Mouse (Mus musculus) T-helper 1 cell (primary cell): ENCODE measurements around the gene Ms4a5.
"Not testable (repeated sequence)": the region's sequence is repeated elsewhere in the genome, so short reads cannot be mapped to it uniquely, and the experiment has no call there.

Source experiments
- in situ Hi-C: fragments of 300-600 bp; cut with MboI, MseI; formaldehyde crosslinking; loops from one replicate; pipeline ENCODE4 v1.15.1; 2025; ENCODE audit warnings: high pct_unique_total_duplicates

Ms4a5 gene

DNA sequence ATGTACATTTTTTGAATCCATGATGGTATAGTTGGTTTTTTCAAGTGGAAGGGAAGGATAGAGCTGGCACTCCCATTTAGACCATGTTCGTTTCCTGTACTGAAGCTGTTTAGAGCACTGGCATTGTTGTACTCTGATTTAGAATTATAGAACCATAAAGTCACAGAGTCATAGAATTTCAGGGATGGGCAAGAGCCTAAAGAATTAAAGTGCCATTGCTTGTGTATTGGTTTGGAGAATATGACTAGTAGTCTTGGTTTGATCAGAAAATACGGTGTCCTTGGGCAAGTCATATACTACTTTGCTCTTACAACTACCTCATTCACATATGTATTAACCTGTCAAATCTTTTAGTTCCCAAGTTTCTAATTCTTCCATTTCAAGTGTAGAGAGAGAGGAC, at the start of gene Ms4a5:
Ms4a5 (minus strand) TSS at position 101 of the 400 bp plus-strand sequence.
- in situ Hi-C loops, result no loop called here

DNA sequence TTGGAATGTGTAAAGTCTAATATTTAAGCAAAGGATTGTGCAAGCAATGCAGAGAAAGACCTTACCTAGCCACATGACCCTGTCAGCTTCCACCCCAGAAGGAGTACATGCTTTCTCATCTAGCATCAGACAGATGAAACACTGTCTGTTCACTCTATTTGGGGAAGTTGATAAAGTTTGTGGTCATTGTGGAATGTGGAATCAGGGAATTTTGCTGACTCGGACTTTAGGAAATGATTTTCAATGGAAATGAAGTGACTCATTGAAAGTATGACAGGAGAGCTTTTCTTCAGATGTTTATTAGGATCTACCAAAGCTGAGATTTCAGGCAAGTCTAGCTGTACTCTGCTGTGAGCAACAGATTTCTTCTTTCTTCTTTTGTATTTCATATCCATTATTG, 37.5 kb upstream of the Ms4a5 start:
- in situ Hi-C loops, result loop anchor here (25.0 kb wide), 1 partner anchor 659 kb away; no protein-coding TSS in a partner anchor

DNA sequence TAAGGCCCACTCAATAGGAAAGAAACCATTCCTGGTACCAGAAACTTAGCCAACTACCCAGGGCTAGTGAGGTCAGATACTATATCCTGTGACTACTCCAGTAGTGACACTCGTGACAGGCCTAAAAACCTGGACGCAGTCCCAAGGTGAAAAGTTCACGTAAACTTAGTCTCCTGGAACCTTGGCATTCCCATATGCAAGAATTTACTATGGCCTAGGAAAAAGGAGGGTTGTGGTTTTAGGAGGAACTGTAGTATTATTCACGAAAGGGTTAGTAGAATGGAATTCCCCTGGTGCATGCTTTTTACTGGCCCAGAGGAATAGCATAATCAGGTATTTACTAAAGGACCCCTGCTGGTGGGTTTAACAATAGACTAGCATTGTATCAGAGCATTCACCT, 33.1 kb upstream of the Ms4a5 start:
- in situ Hi-C loops, result loop anchor here (25.0 kb wide), 1 partner anchor 654 kb away; no protein-coding TSS in a partner anchor

DNA sequence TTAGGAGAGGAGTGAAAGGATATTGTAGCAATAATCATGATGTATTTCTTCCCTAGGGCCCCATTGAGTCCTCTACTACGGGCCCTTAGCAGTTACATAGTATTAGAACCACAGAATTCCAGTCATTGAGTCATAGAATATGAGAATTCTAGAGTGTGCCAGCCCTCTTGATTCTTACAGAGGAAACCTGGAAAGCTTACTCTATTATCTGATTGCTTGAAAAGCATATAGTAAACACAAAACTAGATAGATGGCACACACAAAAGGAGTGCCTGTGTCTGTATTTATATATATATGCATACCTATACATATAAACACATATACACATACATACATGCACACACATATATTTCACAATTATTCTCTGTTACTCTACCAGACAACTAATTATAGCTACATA, 30.7 kb upstream of the Ms4a5 start, which contains the start of gene Ms4a14:
Ms4a14 (minus strand) TSS at position 101 of the 400 bp plus-strand sequence.
- in situ Hi-C loops, result loop anchor here (25.0 kb wide), 1 partner anchor 652 kb away; no protein-coding TSS in a partner anchor

DNA sequence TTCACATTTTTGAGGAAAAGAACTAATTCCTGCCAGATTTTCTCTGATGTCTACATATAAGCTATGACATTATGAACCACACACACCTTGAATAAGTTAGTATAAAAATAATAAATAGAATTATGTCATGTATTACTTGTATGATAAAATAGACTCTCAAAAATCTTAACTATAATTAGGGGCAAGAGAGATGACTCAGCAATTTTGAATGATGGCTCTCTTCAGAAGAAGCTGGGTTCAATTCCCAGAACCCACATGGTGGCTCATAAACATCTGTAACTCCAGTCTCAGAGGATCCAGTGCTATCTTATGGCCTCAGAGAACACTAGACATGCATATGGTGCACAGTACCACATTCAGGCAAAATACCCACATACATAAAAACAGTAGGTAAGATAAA, 25.2 kb upstream of the Ms4a5 start:
- in situ Hi-C loops, result loop anchor here (25.0 kb wide), 1 partner anchor 647 kb away; no protein-coding TSS in a partner anchor

DNA sequence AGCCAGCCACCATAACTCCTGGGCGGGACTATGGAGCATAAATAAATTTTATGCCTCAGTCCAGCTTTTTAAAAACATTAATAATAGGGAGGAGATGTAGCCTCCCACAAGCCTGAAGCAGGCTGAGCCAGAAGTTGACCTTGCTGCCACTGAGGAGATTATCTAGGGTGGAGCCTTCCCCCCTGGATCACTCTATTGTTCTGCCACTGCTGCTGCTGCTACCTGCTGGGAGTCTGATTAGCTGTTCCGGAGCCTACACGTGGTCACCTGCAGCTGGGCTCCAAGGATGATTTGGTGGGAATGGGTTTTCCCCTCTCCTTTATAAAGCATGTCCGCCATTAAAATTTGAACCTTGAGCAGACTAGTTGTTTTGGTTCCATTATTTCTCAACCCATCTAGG, 15.9 kb upstream of the Ms4a5 start:
- in situ Hi-C loops, result loop anchor here (10.0 kb wide), 1 partner anchor 1255 kb away; the partner anchor contains the start of gene Fads3

DNA sequence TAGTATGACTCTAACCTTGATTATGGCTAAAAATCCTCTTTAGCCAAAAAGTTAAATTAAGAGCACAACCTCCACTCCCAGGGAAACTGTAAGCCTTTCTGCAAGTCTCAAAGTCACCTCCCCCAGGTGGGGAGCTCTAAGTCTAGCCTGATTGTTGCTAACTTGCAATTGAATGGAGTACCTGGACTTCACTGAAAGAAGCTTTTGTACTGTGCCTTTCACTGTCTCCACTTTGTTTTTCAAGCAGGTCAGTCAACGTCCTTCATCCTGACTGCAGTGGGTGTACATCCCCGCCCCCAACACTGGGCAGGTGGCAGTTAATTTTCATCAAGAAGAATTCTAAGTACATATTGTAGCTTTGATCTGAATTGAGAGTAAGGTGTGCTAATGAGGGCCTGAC, 15.3 kb upstream of the Ms4a5 start:
- in situ Hi-C loops, result loop anchor here (10.0 kb wide), 1 partner anchor 1254 kb away; the partner anchor contains the start of gene Fads3

DNA sequence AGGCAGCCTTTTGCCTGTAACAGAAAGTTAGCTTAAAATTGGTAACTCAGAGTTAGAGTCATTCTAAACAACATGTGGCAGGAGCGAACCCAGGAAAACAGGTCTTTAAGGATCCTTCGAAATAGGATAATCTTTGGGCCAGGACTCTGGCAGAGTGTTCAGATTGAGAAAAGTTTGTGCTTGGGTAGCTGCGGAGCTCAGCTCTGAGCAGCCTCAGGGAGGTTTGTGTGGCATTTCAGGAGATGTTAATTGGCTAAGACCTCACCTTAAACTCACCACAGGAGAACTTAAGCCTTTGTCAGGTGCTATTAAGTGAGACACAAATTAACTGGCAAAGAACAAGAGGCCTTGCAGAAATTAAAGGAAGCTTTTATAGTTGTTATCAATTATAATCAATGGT, 9.9 kb upstream of the Ms4a5 start:
- in situ Hi-C loops, result loop anchor here (5.0 to 10.0 kb wide), 2 partner anchors 101 to 1249 kb away; partner anchors contain the start of gene Fads3

DNA sequence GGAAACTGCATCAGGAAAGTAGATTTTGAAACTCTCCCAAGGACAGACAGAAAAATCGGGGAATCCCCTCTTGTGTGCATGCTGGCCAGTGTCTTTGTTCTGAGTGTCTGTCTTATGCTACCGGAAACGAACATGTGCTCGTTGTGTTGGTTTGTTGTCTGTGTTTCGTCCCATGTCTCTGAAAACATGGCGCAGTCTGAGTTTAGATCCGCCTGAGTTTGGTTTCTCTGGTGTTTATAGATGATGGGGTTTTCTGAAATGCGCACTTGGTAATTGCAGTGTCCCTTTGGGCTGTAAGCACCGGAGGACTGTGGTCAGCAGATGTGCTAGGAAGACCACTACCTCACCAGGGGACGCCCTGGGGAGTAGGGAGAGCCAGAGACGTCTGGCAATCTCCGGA, 9.3 kb upstream of the Ms4a5 start:
- in situ Hi-C loops, result loop anchor here (5.0 to 10.0 kb wide), 2 partner anchors 101 to 1248 kb away; partner anchors contain the start of gene Fads3

DNA sequence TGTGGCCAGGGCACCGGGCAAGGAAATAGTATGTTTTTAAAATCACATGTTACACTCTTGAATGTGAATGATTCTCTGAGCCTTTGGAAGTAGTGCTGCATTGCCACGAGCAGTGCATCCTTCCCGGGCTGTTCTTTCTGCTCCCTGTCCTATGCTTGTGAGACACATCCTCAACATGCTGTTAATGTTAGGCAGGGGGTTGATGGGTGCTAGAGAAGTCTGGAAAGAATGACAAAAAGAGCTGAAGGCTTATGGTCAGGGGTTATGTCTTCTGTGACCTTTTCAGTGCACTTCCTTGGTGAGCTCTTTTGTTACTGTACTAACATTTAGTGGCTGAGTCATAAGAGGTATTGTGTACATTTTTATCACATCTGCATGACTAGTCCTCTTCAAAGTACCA, 3.5 kb downstream of the Ms4a5 start:
- in situ Hi-C loops, result no loop called here

DNA sequence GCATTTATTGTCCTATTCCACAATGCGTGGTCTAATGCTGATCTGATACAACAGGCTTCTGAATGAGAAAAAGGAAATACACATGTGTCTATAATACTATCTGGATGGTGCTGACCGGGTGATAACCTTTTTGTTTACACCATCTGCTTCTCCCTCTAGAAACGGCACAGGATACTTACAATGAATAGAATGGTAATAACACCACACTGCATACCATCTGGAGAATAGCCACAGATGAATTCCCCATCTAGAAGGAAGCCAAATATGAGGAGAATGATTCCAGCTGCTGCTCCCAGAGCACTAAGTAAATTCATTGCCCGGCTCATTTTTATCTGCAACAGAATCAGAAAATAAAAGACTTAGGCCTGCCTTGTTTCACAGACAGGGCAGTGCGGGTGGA, 7.2 kb downstream of the Ms4a5 start:
- in situ Hi-C loops, result no loop called here

DNA sequence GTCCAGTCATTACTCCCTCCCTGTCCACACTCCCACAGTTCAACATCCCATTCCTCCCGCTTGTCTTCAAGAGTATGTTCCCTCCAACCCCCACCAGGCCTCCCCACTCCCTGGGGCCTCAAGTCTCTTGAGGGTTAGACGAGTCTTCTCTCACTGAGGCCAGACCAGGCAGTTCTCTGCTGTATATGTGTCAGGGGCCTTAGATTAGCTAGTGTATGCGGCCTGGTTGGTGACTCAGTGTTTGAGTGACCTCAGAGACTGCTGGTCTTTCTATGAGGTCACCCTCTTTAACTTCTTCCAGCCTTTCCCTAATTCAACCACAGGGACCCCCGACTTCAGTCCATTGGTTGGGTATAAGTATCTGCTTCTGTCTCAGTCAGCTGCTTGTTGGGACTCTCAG, 16.7 kb downstream of the Ms4a5 start:
- in situ Hi-C loops, result no loop called here

DNA sequence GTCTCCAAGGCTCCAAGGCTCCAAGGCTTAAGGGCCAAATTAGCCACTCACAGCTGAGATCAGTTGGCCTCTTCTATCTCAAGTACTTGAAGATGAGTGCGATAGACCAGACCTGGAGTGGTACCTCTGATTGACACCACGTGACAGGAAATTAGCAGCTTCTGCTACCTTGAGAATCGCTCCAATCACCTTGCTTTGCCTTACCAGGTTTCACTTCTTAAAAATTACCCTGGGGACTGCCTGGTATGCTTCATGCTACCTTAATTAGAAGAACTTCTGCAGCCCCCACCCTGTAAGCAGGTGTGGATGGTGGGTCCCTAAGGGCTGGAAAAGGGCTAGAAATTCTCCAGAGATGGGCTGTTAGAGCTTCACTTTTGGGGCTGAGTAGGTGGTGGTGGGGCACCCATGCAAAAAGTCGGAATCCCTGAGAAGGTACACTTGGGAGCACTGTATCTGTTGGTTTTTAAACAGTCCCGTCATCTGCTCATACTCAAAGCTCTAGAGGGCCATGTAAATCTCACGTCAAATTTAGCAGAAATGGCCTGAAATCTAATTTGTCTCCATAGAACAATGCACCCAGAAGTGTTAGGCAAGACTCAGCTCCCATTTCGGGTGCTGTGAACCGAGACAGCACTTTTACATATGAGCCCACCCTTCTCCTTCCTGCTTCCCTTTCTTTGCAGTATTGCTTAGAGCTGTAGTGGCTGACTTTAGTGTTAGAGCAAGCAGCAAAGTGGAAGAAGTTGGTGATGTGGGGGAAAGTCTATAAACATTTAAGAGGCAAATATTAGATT, 17.4 kb downstream of the Ms4a5 start, which contains the start of gene Ms4a1:
Ms4a1 (minus strand) TSS at position 190 of the 794 bp plus-strand sequence.
- in situ Hi-C loops, result no loop called here

DNA sequence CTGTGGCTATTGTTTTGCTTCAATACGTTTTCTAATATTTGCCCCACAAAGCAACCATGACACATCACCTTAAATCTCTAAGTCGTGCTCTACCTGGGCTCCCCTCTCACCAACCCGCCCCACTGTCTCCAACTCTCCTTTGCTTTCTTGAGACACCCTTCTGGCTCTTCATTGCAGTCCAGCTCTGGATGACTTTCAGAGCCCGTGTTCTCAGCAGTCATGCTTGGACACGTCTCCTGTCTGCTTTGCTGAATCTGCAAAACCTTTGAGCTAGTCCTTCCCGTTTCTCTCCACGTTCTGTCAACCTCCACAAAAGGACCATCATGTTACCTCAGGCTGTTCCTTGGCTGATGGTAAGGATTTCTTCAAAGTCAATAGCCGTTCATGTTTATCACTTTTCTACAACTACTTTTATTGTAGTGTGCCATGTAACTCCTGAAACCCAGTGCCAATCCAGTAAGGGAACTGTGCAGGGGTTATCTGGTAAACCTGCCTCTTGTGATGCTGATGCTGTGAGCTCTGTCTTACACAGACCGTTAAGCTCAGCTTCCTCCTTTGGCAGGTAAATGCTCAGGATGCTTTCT, 19.0 kb downstream of the Ms4a5 start:
- in situ Hi-C loops, result no loop called here

DNA sequence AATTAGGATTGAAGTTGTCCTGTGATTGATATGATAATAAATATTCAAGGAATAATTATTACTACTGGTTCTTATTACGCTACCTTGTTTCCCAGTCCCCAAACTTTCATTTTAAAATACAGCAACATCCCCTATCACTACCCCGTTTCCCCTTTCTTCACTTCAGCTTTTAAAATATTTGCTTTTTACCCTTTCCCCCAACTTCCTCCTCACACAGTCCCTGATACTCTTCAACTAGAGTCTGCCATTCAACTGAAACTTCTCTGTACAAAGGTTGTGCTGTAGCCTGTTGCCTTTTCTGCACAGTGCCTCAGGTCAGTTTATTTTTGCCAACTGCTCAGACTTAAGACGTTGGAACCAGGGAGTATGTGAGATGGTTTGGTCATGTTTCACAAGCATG, 20.1 kb downstream of the Ms4a5 start:
- in situ Hi-C loops, result no loop called here

DNA sequence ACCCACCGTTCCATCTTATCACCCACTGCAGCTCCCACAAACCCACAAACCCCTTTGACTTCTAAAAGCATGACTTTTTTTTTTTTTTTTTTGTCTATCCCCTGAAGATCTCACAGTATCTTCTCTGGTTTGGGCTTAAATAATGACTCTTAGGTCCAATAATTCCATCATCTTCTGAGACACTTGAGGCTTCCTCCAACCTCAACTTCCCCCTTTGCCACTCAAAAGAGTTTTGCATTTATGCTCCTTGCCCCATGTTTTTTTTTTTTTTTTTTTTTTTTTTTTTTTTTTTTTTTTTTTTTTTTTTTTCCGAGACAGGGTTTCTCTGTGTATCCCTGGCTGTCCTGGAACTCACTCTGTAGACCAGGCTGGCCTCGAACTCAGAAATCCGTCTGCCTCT, 20.7 kb downstream of the Ms4a5 start:
- in situ Hi-C loops, result not testable (repeated sequence)

DNA sequence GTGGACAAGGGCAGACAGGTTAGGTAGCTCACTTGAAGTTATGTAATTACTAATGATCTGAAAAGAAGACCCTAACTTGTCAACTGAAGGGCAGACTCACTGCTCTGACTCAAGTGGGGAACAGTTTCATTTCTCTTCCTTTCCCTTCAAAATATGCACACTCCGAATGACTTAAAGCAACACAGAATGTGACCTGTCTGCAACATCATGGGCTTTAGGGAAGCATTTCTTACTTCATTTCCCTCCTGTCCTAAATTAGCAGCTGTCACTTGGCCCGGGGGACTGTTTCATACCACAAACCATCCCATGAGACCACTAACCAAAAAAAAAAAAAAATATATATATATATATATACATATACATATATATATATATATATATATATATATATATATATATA, 22.2 kb downstream of the Ms4a5 start:
- in situ Hi-C loops, result no loop called here

DNA sequence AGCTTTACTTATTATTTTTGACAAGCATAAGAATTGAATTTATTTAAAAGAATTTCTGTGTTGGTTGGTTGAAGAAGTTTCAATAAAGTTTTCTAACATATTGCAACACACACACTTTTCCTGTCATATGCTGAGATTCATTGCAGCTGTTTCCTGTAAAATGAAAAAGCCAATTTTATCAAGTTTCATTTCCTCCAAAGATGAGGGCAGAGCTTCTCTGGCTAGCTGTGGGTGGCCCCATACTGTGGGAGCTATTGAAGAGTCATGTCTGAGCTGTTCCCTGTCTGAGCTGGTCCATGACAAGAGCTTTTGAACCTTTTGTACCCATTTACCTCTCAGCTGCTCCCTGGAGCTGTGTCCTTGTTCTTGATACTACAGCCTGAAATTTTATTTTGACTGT, 39.4 kb downstream of the Ms4a5 start:
- in situ Hi-C loops, result no loop called here

DNA sequence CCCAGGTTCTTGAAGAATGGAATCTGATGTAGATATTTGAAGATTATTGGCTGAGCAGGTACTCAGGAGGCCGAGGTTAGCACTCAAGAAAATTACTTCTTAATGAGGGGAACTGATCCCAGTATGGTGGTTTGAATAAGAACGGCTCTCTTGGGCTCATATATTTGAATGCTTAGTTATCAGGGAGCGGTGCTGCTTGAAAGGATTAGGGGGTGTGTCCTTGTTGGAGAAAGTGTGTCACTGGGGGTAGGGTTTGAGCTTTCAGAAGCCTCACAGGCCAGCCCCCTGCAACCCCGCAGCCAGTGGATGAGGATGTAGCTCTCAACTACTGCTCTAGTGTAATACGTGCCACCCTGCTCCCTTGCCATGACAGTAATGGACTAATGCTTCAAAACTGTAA, 41.1 kb downstream of the Ms4a5 start:
- in situ Hi-C loops, result no loop called here

DNA sequence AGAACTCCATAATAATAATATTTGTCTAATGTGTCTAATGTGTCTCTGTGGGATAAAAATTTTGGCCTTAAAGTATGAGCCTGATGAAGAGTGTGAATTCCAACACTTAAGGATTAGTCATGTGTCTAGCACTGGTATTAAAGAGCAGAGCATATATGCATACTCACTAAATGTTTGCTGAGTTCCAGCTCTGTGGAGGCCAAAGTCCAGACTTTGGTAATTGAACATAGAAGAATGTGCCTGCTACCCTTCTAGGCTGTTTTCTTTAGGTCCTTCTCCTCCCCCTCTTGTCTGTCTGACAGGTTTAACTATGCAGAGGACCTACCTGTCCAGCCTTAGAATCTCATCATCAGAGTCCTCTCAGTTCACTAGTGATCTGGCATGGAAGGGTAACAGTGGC, 47.9 kb downstream of the Ms4a5 start:
- in situ Hi-C loops, result no loop called here

DNA sequence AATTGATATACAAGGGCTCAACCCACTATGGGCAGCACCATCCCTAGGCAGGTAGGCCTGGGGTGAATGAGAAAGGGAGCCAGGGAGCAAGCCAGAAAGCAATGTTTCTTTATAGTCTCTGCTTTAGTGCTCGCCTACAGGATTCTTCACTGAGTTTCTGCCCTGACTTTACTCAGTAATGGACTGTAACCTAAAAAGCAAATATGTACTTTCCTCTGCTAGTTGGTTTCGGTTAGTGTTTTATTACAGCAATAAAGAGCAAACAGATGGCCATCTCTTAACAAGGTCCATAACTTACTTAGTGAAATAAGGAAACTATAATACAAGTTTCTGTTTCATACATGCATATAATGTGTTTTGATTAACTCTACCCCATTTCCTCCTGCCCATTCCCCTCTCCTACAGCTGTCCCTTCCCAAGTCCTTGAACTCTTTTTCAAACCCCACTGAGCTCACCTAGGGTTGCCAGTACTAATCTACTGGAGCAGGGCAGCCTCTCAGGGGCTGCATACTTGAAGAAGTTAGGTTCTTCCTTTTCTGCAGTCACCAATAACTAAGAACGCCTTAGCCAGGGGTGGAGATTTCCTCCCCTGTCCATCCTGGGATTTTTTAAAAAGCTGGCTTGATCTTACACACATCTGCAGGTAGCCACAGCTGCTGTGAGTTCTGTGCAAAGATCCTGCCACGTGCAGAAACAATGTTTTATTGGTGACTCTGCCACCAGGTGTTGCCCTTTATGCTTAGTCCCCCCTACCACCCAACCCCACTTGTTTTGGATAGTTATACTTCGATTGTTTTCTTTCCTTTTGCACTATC, 48.5 kb downstream of the Ms4a5 start:
- in situ Hi-C loops, result no loop called here

DNA sequence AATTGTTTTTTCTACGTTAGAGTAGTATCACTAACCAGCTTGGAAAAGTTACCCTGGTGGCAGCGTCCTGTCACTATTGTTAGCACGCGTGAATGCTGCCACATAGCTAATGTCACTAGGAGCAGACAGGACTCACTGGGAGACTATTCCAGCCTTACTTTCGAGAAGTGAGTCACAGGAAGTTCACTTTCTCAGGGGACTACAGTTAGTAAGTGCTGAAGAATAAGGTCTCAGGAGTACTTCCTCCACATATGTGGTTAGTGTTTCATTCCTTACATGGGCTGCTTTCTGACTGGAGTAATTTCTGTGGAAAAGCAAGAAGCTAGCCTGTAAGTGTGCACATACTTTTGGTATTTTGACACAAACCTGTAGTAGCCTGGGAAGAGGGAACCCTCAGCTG, 49.4 kb downstream of the Ms4a5 start:
- in situ Hi-C loops, result no loop called here
